Mouse (Mus musculus): Measurements from ENCODE around the gene Tldc1.
A peak's percentile ranks its signal among the peaks of the same experiment; 100 is the strongest.

Gene Tldc1

GRCm38 (mm10) chr8:119776668-119777245 lies 1.5 kb downstream of the Tldc1 start:
- DNase-seq (ENCODE audit: low read depth, low spot score), result no peak

GRCm38 (mm10) chr8:119765761-119766444 lies 12.3 kb downstream of the Tldc1 start:
- DNase-seq (ENCODE audit: low read depth, low spot score), result no peak

GRCm38 (mm10) chr8:119765311-119765710 lies 12.9 kb downstream of the Tldc1 start:
- no peak for DNase-seq (ENCODE audit: low read depth, low spot score)

- no peak for DNase-seq (ENCODE audit: low read depth, low spot score)
Measured at GRCm38 (mm10) chr8:119762226-119763220, 15.7 kb downstream of the Tldc1 start.

GRCm38 (mm10) chr8:119761692-119762091 lies 16.5 kb downstream of the Tldc1 start:
- DNase-seq (ENCODE audit: low read depth, low spot score), result no peak

GRCm38 (mm10) chr8:119756538-119756937 lies 21.7 kb downstream of the Tldc1 start:
- DNase-seq (ENCODE audit: low read depth, low spot score), result no peak

- no peak for DNase-seq (ENCODE audit: low read depth, low spot score)
Measured at GRCm38 (mm10) chr8:119756147-119756461, 22.1 kb downstream of the Tldc1 start.

GRCm38 (mm10) chr8:119755238-119756146 lies 22.7 kb downstream of the Tldc1 start:
- no peak for DNase-seq (ENCODE audit: low read depth, low spot score)

- DNase-seq (ENCODE audit: low read depth, low spot score), result no peak
Measured at GRCm38 (mm10) chr8:119744604-119745003, 33.6 kb downstream of the Tldc1 start.

- peak; percentile 76 for DNase-seq (ENCODE audit: low read depth, low spot score)
Measured at GRCm38 (mm10) chr8:119743291-119744026, 34.8 kb downstream of the Tldc1 start.

- no peak for DNase-seq (ENCODE audit: low read depth, low spot score)
Measured at GRCm38 (mm10) chr8:119742409-119742808, 35.8 kb downstream of the Tldc1 start.

- no peak for DNase-seq (ENCODE audit: low read depth, low spot score)
Measured at GRCm38 (mm10) chr8:119740634-119741033, 37.6 kb downstream of the Tldc1 start.

- no peak for DNase-seq (ENCODE audit: low read depth, low spot score)
Measured at GRCm38 (mm10) chr8:119738129-119738907, 39.9 kb downstream of the Tldc1 start.

GRCm38 (mm10) chr8:119737093-119737900 lies 40.9 kb downstream of the Tldc1 start:
- DNase-seq (ENCODE audit: low read depth, low spot score), result no peak

GRCm38 (mm10) chr8:119736348-119736917 lies 41.8 kb downstream of the Tldc1 start:
- no peak for DNase-seq (ENCODE audit: low read depth, low spot score)

GRCm38 (mm10) chr8:119732072-119732471 lies 46.1 kb downstream of the Tldc1 start:
- no peak for DNase-seq (ENCODE audit: low read depth, low spot score)

GRCm38 (mm10) chr8:119728351-119728895 lies 49.8 kb downstream of the Tldc1 start:
- DNase-seq (ENCODE audit: low read depth, low spot score), result no peak

GRCm38 (mm10) chr8:119727093-119727492 lies 51.1 kb downstream of the Tldc1 start:
- DNase-seq (ENCODE audit: low read depth, low spot score), result no peak
